Mouse (Mus musculus): Measurements from ENCODE around the gene Dhx32.

The Dhx32 gene

GRCm38 (mm10) chr7:133775179-133775578 is 7.3 kb downstream of the Dhx32 start:
- DNase-seq (ENCODE audit: low spot score in 2 of 2), result no peak

DNA sequence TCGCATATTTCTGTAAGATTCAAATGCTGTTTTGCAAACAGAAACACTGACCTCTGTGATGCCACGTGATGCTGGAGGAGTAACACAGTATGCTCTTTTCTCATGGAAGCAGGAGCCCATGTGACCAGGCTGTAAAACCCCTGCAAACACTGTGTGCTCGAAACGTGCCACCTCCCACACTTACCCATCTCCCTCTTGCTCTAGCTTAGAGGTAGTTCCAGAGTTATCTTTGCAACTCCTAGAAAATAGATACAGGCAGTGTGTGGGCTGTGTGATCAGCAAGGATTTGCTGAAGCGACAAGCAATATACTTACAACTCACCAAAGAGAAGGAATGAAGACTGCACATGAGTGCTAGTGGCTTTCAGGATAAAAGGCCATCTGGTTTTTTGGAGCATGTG is 14.0 kb downstream of the Dhx32 start:
- DNase-seq (ENCODE audit: low spot score in 2 of 2), result no peak

DNA sequence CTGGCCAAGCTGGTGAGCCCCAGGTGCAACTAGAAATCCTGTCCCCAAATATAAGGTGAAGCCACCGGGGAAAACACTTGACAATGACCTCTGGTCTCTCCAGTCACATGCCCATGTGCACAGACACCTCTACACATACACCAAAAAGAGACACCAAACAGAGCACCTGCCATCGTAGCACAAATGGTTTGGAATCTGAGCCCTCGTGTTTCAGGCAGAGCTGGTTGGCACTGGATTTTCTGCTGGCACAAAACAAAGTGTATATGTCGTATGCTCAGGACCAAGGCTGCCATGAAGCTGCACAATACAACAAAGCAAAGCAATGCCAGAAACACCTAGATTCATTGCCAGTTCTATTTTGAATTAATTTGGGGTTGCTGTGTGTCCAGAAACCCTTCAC is 14.5 kb downstream of the Dhx32 start:
- no peak for DNase-seq (ENCODE audit: low spot score in 2 of 2)

GRCm38 (mm10) chr7:133765849-133766243 is 16.7 kb downstream of the Dhx32 start:
- DNase-seq (ENCODE audit: low spot score in 2 of 2), result no peak

DNA sequence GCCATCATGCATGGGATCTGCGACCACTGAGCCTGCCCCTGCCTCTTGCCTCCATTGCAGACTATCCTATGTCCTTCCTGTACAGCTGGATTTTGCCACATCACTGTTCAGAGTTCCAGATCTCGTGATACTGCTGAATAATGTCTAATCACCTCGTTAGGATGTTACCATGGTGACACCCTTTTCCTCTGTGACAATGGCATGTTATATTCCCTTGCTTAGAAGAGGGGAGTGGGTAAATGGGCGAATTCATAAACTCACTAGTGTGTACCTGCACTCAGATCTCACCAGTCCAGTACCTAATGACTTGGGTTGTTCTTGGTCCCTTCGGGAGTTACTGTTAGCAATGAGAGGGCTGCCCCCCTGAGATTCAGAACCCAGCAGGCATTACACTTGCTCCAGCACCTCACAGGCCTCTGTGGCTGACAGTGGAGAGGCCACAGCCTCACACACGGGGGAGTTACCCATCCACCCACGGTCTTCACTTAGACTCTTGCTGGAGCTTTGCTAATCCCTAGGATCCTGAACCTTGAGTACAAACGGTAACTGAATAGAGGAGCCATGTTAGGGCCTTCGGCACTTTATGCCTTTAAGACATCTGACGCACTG is 17.2 kb downstream of the Dhx32 start:
- DNase-seq (ENCODE audit: low spot score in 2 of 2), result no peak

- DNase-seq (ENCODE audit: low spot score in 2 of 2), result no peak
These were observed 18.1 kb downstream of the Dhx32 start for GRCm38 (mm10) chr7:133764425-133764824.

GRCm38 (mm10) chr7:133762696-133763095 is 19.8 kb downstream of the Dhx32 start:
- no peak for DNase-seq (ENCODE audit: low spot score in 2 of 2)

DNA sequence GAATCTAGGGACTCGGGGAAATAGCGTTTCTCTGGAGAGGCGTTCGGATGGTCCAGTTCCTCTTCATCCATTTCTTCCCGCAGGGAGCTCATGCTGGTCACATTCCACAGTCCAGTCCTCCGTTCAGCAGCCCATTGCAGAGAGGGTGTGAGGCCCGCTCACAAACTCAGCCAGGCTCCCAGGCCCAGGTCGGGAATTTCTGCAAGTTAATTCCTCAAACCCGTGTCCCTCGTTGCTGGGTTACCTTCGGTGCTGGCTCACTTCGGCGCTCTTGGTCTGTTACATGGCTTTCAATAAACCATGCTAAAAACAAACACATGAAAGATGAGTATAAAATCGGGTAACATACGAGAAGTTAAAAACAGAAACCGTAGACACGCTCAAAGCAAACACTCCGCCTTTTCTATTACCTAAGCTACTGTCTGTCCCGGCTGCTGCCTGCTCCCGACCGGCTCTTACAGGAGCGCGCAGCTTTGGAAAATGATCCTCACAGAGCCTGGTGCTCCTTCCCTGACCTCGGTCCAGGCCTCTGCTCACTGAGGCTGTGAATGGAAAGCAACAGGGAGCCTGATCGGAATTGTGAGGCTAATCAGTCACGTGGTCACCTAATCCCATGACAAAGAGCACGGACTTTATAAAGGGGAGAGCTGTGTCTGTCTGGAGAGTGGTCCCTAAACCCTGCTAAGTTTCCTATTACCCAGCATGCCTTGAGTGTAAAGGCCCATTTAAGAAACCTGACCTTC is 22.7 kb downstream of the Dhx32 start:
- no peak for DNase-seq (ENCODE audit: low spot score in 2 of 2)

DNA sequence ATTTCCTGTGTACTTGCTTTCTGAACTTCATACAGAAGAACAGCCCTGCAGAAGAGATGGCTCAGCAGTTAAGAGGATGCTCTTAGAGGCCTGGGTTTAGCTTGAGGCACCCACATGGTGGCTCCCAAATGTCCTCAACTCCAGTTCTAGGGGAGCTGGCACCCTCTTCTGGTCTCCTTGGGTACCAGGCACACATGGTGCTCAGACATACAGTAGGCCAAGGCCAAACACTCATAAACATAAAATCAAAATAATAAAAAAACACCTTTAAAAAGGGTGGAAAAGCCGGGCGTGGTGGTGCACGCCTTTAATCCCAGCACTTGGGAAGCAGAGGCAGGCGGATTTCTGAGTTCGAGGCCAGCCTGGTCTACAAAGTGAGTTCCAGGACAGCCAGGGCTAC is 23.8 kb downstream of the Dhx32 start:
- DNase-seq (ENCODE audit: low spot score in 2 of 2), result no peak

DNA sequence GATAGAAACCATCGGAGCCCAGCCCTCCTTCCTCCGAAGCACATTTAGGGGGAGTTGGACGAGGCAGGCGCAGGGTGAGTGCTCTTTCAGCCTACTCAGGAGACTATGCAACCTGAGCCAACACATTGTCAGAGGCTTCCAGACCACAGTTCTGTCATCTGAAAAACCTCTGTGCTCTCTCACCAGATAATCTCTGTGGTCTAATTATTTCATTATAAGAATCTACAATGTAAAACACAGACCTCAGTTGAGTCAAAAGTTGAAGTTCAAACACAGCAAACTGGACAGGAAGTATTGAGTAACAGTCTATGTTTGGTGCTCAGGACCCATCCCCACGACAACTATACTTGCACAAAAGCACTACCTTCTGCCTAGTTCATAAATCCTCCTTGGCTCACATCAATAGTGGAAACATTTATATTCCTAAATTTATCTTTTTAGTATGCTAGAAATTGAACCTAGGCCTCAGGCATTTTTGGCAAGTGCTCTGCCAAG is 24.5 kb downstream of the Dhx32 start:
- DNase-seq (ENCODE audit: low spot score in 2 of 2), result no peak

DNA sequence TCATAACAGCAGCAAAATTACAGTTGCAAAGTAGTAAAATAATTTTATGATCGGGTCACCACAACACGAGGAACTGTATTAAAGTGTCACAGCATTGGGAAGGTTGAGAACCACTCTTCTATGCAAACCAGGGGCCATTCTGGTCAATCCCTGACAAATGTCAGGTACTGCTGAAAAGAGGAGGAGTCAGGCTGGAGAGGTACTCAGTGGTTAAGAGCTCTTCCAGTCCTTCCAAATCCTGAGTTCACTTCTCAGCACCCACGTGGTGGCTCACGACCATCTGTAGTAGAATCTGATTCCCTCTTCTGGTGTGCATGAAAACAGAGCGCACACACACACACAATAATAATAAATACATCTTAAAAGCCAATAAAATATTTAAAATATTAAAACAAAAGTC is 31.4 kb downstream of the Dhx32 start:
- DNase-seq (ENCODE audit: low spot score in 2 of 2), result no peak

DNA sequence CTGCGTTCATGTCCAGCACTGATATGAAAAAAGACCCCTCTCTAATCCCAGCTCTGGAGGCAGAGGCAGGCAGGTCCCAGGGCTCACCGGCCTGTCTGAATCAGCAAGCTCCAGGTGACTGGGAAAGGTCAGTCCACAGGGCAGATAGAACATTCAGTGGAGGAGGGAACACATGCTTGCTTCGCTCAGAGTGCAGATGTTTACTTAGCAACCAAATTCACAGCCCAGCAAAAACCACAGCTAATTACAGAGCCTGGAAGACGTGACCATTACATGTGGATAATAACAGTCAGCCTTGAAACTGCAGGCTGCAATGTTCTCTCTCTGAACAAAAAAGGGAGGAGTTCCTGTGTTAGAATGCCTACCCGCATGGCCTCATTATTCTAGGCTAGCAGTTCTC is 31.9 kb downstream of the Dhx32 start:
- no peak for DNase-seq (ENCODE audit: low spot score in 2 of 2)

DNA sequence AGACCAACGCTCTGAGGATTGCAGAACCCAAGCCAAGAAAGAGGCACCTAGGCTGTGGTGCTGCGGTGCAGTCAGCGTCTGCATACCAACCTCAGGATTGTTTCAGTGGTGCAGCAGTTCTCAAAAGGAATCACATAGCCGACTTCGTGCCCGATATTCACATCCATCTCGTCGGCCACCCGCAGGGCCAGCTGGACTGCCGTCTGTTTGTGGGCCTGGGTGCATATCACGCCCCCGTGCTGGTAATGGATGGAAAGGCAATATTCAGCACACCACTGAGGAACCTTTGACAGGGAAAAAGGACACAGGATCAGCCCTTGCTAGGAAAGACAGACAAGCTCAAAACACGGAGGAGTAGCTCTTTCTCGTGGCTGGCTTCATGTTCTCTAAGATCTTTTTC is 33.8 kb downstream of the Dhx32 start:
- DNase-seq (ENCODE audit: low spot score in 2 of 2), result no peak

GRCm38 (mm10) chr7:133747372-133747771 is 35.2 kb downstream of the Dhx32 start:
- DNase-seq (ENCODE audit: low spot score in 2 of 2), result no peak

- DNase-seq (ENCODE audit: low spot score in 2 of 2), result no peak
These were observed 37.8 kb downstream of the Dhx32 start for GRCm38 (mm10) chr7:133744701-133745100.

GRCm38 (mm10) chr7:133744209-133744608 is 38.3 kb downstream of the Dhx32 start:
- DNase-seq (ENCODE audit: low spot score in 2 of 2), result no peak

DNA sequence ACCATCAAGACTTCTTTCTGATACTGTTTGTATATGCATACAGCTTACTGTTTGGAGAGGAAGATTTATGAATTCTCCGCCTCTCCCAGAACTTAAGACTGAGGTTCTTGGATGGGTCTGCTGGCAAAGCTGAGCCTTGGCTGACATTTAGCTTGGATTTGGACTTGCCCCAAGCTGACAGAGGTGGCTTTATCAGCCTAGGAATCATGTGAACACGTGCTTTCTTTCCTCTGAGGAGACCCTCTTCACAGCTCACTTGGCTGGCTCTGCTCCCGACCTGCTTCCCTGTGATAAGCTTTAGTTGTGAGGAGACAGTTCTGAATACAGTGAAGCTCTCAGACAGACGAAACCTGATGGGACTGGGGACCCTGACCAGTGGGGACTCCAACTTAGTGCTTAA is 38.9 kb downstream of the Dhx32 start:
- no peak for DNase-seq (ENCODE audit: low spot score in 2 of 2)

DNA sequence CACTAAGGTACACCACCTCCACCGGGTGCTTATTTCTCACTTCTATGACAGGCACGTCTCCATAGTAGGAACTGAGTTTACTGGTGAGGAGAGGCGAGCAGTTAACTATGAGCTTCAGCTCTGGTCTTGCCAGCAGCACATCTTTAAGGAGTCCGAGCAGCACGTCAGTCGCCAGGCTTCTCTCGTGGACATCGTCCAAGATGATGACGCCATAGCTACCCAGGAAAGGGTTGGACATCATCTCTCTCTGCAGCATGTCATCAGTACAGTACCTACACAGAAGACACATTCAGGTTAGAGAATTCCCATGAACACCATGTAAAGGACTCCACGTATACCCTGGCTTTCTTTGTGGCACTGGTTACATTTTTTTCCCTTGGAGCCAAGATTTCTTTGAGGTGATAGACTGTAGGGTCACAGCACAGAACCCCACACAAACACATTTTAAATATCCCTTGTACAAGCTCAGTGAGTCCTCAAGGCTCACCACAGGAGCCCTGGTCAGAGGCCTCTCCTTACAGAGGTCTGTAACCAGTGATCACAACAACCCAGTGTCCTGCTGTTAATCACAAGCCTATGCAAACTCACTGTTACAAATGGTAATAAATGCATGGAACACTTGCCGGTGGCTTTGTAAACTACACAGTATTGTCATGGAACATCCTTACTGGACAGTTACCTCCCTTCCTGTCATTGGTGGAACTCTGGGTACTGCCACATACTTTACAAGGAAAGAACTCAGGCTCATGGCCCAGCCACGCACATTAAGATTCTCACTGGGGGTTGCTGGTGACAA is 39.8 kb downstream of the Dhx32 start:
- DNase-seq (ENCODE audit: low spot score in 2 of 2), result no peak

GRCm38 (mm10) chr7:133740558-133740957 is 42.0 kb downstream of the Dhx32 start:
- DNase-seq (ENCODE audit: low spot score in 2 of 2), result no peak

GRCm38 (mm10) chr7:133731971-133732645 is 50.4 kb downstream of the Dhx32 start:
- DNase-seq (ENCODE audit: low spot score in 2 of 2), result no peak

GRCm38 (mm10) chr7:133730324-133731191 is 52.0 kb downstream of the Dhx32 start:
- DNase-seq (ENCODE audit: low spot score in 2 of 2), result no peak
